Mouse (Mus musculus): ENCODE results near the gene Cdc42se2. TPM values are rescaled to one million over a fixed set of nuclear protein-coding genes. Genes with fewer than 3 reads are reported as not detected.

The Cdc42se2 gene
- polyA plus RNA-seq, 1 experiment: 0.27 TPM

GRCm38 (mm10) chr11:54748891-54749290, 38.6 kb downstream of the Cdc42se2 start:
- TF ChIP-seq TAL1 (IDR thresholded peaks at IDR 0.05; ENCODE audit: low read length): no peak
- TF ChIP-seq GATA1 (IDR thresholded peaks at IDR 0.05; ENCODE audit: low read length): no peak
- H3K27me3 ChIP-seq (ENCODE audit: control insufficient read depth): no peaks in the 10 kb centered on the region
- no peak overlapping the region for H3K4me3 ChIP-seq (replicated peaks)
- H3K9me3 ChIP-seq (ENCODE audit: control insufficient read depth, low read length): no peaks in the 10 kb centered on the region
- H3K4me1 ChIP-seq (ENCODE audit: control insufficient read depth): peaks cover 3% of the 10 kb centered on the region
- peaks cover 5% of the 10 kb centered on the region for H3K36me3 ChIP-seq (ENCODE audit: control insufficient read depth)

GRCm38 (mm10) chr11:54744231-54744630, 43.2 kb downstream of the Cdc42se2 start:
- TF ChIP-seq TAL1 (IDR thresholded peaks at IDR 0.05; ENCODE audit: low read length) (no peak), GATA1 (IDR thresholded peaks at IDR 0.05; ENCODE audit: low read length) (no peak)
- no peaks in the 10 kb centered on the region for H3K27me3 ChIP-seq (ENCODE audit: control insufficient read depth)
- no peaks in the 10 kb centered on the region for H3K9me3 ChIP-seq (ENCODE audit: control insufficient read depth, low read length)
- H3K36me3 ChIP-seq (ENCODE audit: control insufficient read depth): peaks cover 7% of the 10 kb centered on the region
- peaks cover 8% of the 10 kb centered on the region for H3K4me1 ChIP-seq (ENCODE audit: control insufficient read depth)
- H3K4me3 ChIP-seq (replicated peaks): no peak overlapping the region

GRCm38 (mm10) chr11:54741330-54741729, 46.1 kb downstream of the Cdc42se2 start:
- Histone ChIP-seq H3K4me3 (replicated peaks) (no peak overlapping the region), H3K36me3 (ENCODE audit: control insufficient read depth) (peaks cover 12% of the 10 kb centered on the region), H3K27me3 (ENCODE audit: control insufficient read depth) (no peaks in the 10 kb centered on the region), H3K9me3 (ENCODE audit: control insufficient read depth, low read length) (no peaks in the 10 kb centered on the region), H3K4me1 (ENCODE audit: control insufficient read depth) (peaks cover 18% of the 10 kb centered on the region)
- TF ChIP-seq GATA1 (IDR thresholded peaks at IDR 0.05; ENCODE audit: low read length) (no peak), TAL1 (IDR thresholded peaks at IDR 0.05; ENCODE audit: low read length) (no peak)

GRCm38 (mm10) chr11:54739012-54739750, 48.3 kb downstream of the Cdc42se2 start:
- Histone ChIP-seq H3K4me1 (ENCODE audit: control insufficient read depth) (peaks cover 19% of the 10 kb centered on the region), H3K36me3 (ENCODE audit: control insufficient read depth) (peaks cover 19% of the 10 kb centered on the region), H3K4me3 (replicated peaks) (no peak overlapping the region), H3K27me3 (ENCODE audit: control insufficient read depth) (no peaks in the 10 kb centered on the region), H3K9me3 (ENCODE audit: control insufficient read depth, low read length) (no peaks in the 10 kb centered on the region)
- TF ChIP-seq TAL1 (IDR thresholded peaks at IDR 0.05; ENCODE audit: low read length) (no peak), GATA1 (IDR thresholded peaks at IDR 0.05; ENCODE audit: low read length) (no peak)

GRCm38 (mm10) chr11:54736903-54737302, 50.6 kb downstream of the Cdc42se2 start:
- Histone ChIP-seq H3K27me3 (ENCODE audit: control insufficient read depth) (no peaks in the 10 kb centered on the region), H3K9me3 (ENCODE audit: control insufficient read depth, low read length) (no peaks in the 10 kb centered on the region), H3K36me3 (ENCODE audit: control insufficient read depth) (peaks cover 21% of the 10 kb centered on the region), H3K4me1 (ENCODE audit: control insufficient read depth) (peaks cover 19% of the 10 kb centered on the region), H3K4me3 (replicated peaks) (no peak overlapping the region)
- TF ChIP-seq GATA1 (IDR thresholded peaks at IDR 0.05; ENCODE audit: low read length): no peak
- TF ChIP-seq TAL1 (IDR thresholded peaks at IDR 0.05; ENCODE audit: low read length): no peak

- TF ChIP-seq TAL1 (IDR thresholded peaks at IDR 0.05; ENCODE audit: low read length) (no peak), GATA1 (IDR thresholded peaks at IDR 0.05; ENCODE audit: low read length) (no peak)
- Histone ChIP-seq H3K27me3 (ENCODE audit: control insufficient read depth) (no peaks in the 10 kb centered on the region), H3K9me3 (ENCODE audit: control insufficient read depth, low read length) (no peaks in the 10 kb centered on the region), H3K4me1 (ENCODE audit: control insufficient read depth) (peaks cover 16% of the 10 kb centered on the region), H3K36me3 (ENCODE audit: control insufficient read depth) (peaks cover 18% of the 10 kb centered on the region), H3K4me3 (replicated peaks) (no peak overlapping the region)
Observed at GRCm38 (mm10) chr11:54735114-54735513, 52.4 kb downstream of the Cdc42se2 start.

GRCm38 (mm10) chr11:54733546-54733945, 53.9 kb downstream of the Cdc42se2 start:
- H3K4me1 ChIP-seq (ENCODE audit: control insufficient read depth): peaks cover 5% of the 10 kb centered on the region
- H3K27me3 ChIP-seq (ENCODE audit: control insufficient read depth): no peaks in the 10 kb centered on the region
- peaks cover 11% of the 10 kb centered on the region for H3K36me3 ChIP-seq (ENCODE audit: control insufficient read depth)
- no peaks in the 10 kb centered on the region for H3K9me3 ChIP-seq (ENCODE audit: control insufficient read depth, low read length)
- TF ChIP-seq TAL1 (IDR thresholded peaks at IDR 0.05; ENCODE audit: low read length): no peak
- no peak for TF ChIP-seq GATA1 (IDR thresholded peaks at IDR 0.05; ENCODE audit: low read length)
- no peak overlapping the region for H3K4me3 ChIP-seq (replicated peaks)

- Histone ChIP-seq H3K4me3 (replicated peaks) (no peak overlapping the region), H3K36me3 (ENCODE audit: control insufficient read depth) (peaks cover 10% of the 10 kb centered on the region), H3K4me1 (ENCODE audit: control insufficient read depth) (peaks cover 1% of the 10 kb centered on the region), H3K27me3 (ENCODE audit: control insufficient read depth) (no peaks in the 10 kb centered on the region), H3K9me3 (ENCODE audit: control insufficient read depth, low read length) (no peaks in the 10 kb centered on the region)
- TF ChIP-seq GATA1 (IDR thresholded peaks at IDR 0.05; ENCODE audit: low read length) (no peak), TAL1 (IDR thresholded peaks at IDR 0.05; ENCODE audit: low read length) (no peak)
Observed at GRCm38 (mm10) chr11:54731367-54731766, 56.1 kb downstream of the Cdc42se2 start.

GRCm38 (mm10) chr11:54730931-54731330, 56.5 kb downstream of the Cdc42se2 start:
- Histone ChIP-seq H3K36me3 (ENCODE audit: control insufficient read depth) (peaks cover 12% of the 10 kb centered on the region), H3K4me1 (ENCODE audit: control insufficient read depth) (no peaks in the 10 kb centered on the region), H3K4me3 (replicated peaks) (no peak overlapping the region), H3K9me3 (ENCODE audit: control insufficient read depth, low read length) (no peaks in the 10 kb centered on the region), H3K27me3 (ENCODE audit: control insufficient read depth) (no peaks in the 10 kb centered on the region)
- TF ChIP-seq TAL1 (IDR thresholded peaks at IDR 0.05; ENCODE audit: low read length) (no peak), GATA1 (IDR thresholded peaks at IDR 0.05; ENCODE audit: low read length) (no peak)
